In the genomic region with DNA sequence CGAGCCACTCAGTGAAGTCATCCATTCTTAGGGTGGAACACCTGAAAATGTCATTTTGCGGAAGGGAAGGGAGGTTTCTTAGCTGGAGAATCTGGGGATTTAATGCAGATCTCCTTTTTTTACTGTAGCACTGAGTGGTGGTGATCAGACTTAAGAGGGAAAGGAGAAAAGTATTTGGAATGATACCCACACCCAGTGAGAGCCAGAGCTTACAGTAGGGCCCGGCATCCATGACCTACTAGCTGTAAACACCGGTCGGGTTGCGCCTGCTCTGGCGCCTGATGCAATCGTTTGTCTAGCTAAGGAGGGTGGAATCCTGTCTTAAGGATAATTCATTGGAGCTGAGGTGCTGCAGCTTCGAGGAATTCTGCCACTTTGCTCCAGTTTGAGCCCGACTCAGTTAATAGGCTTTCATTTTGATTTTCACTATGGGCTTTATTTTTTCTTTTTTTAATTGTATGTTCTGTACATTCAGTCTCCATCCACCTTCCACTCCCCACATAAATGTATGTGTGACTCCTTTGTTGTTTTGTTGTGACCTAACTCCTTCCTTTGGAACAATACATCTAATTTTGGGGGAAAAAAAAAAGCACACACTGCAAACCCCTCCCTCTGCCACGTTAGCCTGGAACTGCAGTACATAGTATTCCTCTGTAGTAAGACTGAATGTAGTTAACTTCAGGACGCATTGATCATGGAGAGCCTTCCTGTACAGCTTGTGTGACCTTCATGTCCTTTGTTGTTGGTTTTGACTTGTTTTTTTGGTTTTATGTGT, we compare ENCODE assay signal across 8 mouse cellular contexts. TPM values are rescaled to one million over a fixed set of nuclear protein-coding genes. Genes with fewer than 3 reads are reported as not detected.
DNase-seq lines count a peak whose midpoint lies in the region; ATAC-seq and TF ChIP-seq lines count a peak whose summit lies in the region.

No protein-coding gene starts in this region.

- H3K4me2 ChIP-seq in heart, embryonic 14.5 days (ENCODE audit: low read length), result peak overlapping the region; percentile 80
- peak overlapping the region; percentile 77 for H3K4me2 ChIP-seq in liver, embryonic 13.5 days
- H3K4me2 ChIP-seq in neural tube, embryonic 15.5 days, result peak overlapping the region; percentile 80

- no peak for ATAC-seq in heart, embryonic 14.5 days (ENCODE audit: insufficient number of reproducible peaks, insufficient read depth, low FRiP score, low read depth)
- ATAC-seq in liver, embryonic 13.5 days (ENCODE audit: low read depth), result peak; percentile 67
- peak; percentile 43; the same call in 1 of the 2 replicates for ATAC-seq in neural tube, embryonic 15.5 days (ENCODE audit: low FRiP score)

- H3K4me1 ChIP-seq in cerebellum, adult 2 months (ENCODE audit: control insufficient read depth, insufficient read depth, low read length), result peaks cover 7% of the 10 kb centered on the region
- peaks cover 0 to 18% of the 10 kb centered on the region in 2 experiments; a peak in 3 of 4 replicates for H3K4me1 ChIP-seq in heart, embryonic 14.5 days (ENCODE audit: control insufficient read depth in 2 of 2, insufficient read depth in 2 of 2, low read length in 2 of 2)
- H3K4me1 ChIP-seq in liver, embryonic 13.5 days (replicated peaks), result peaks cover 34% of the 10 kb centered on the region
- H3K4me1 ChIP-seq in neural tube, embryonic 15.5 days, result peaks cover 38% of the 10 kb centered on the region

- peak; percentile 34 to 37 for DNase-seq in cerebellum, adult 2 months
- DNase-seq in cerebellum, adult 11-12 months, result no peak
- peak; percentile 65 for DNase-seq in 416B (ENCODE audit: low read depth)
- peak; percentile 63 for DNase-seq in c-Kit-positive CD71-positive TER-119-positive erythroid progenitor cells, embryonic 14.5 days (ENCODE audit: low spot score)
- peak; percentile 38 for DNase-seq in liver, embryonic 13.5 days
- no peak for DNase-seq in left cerebral cortex, adult 11 months (ENCODE audit: low spot score)

- peak overlapping the region; percentile 94 for H3K9ac ChIP-seq in heart, embryonic 14.5 days (ENCODE audit: low read length)
- H3K9ac ChIP-seq in liver, embryonic 13.5 days, result peak overlapping the region; percentile 98
- peak overlapping the region; percentile 95 for H3K9ac ChIP-seq in neural tube, embryonic 15.5 days (replicated peaks)

- H3K4me3 ChIP-seq in cerebellum, adult 2 months (replicated peaks; ENCODE audit: insufficient read depth, low read depth, low read length), result peak overlapping the region; percentile 77
- peak overlapping the region; percentile 86 to 96 for H3K4me3 ChIP-seq in heart, embryonic 14.5 days (ENCODE audit: control insufficient read depth in 1 of 2, insufficient read depth in 1 of 2, low read depth in 1 of 2, low read length in 2 of 2)
- H3K4me3 ChIP-seq in liver, embryonic 13.5 days (replicated peaks), result peak overlapping the region; percentile 99
- H3K4me3 ChIP-seq in neural tube, embryonic 15.5 days (replicated peaks), result peak overlapping the region; percentile 76

- no peak for TF ChIP-seq CTCF in cerebellum, adult 2 months (IDR thresholded peaks at IDR 0.05; ENCODE audit: borderline replicate concordance, insufficient read depth, low read depth, low read length)

- TF ChIP-seq POLR2A in cerebellum, adult 2 months (IDR thresholded peaks at IDR 0.05; ENCODE audit: borderline replicate concordance, insufficient read depth, low read length), result no peak

- H3K9me3 ChIP-seq in heart, embryonic 14.5 days (ENCODE audit: control insufficient read depth, low read length), result no peaks in the 10 kb centered on the region
- H3K9me3 ChIP-seq in liver, embryonic 13.5 days (replicated peaks), result no peaks in the 10 kb centered on the region
- H3K9me3 ChIP-seq in neural tube, embryonic 15.5 days (replicated peaks), result no peaks in the 10 kb centered on the region

- H3K27ac ChIP-seq in cerebellum, adult 2 months (ENCODE audit: insufficient read depth, low read length), result peak overlapping the region; percentile 69
- H3K27ac ChIP-seq in heart, embryonic 14.5 days (replicated peaks in 1 of 2; ENCODE audit: control insufficient read depth in 1 of 2, insufficient read depth in 1 of 2, low read depth in 2 of 2, low read length in 2 of 2), result peak overlapping the region; percentile 92 to 93
- H3K27ac ChIP-seq in liver, embryonic 13.5 days, result peak overlapping the region; percentile 96
- H3K27ac ChIP-seq in neural tube, embryonic 15.5 days (replicated peaks), result peak overlapping the region; percentile 92

- H3K36me3 ChIP-seq in heart, embryonic 14.5 days (ENCODE audit: control insufficient read depth, insufficient read depth, low read length), result no peaks in the 10 kb centered on the region
- H3K36me3 ChIP-seq in liver, embryonic 13.5 days, result peaks cover 9% of the 10 kb centered on the region
- no peaks in the 10 kb centered on the region for H3K36me3 ChIP-seq in neural tube, embryonic 15.5 days

- 2% methylated on average over 12 of the region's 12 CpGs for WGBS in cerebellum, adult 2 months
- WGBS in heart, embryonic 14.5 days, result 2% methylated on average over 12 of the region's 12 CpGs
- 3% methylated on average over 12 of the region's 12 CpGs for WGBS in liver, embryonic 13.5 days (ENCODE audit: insufficient replicate concordance)
- 3% methylated on average over 12 of the region's 12 CpGs for WGBS in neural tube, embryonic 15.5 days

- no peaks in the 10 kb centered on the region for H3K27me3 ChIP-seq in cerebellum, adult 2 months (ENCODE audit: control insufficient read depth, insufficient read depth, low read length)
- H3K27me3 ChIP-seq in heart, embryonic 14.5 days (ENCODE audit: control insufficient read depth, insufficient read depth, low read length), result no peaks in the 10 kb centered on the region
- H3K27me3 ChIP-seq in liver, embryonic 13.5 days, result no peaks in the 10 kb centered on the region
- H3K27me3 ChIP-seq in neural tube, embryonic 15.5 days (replicated peaks), result 0 out of 2 replicates have a peak, but pooled peaks cover 5% of the 10 kb centered on the region

RNA-seq across cellular contexts. Expression of gene Gars, which starts 1.1 kb away (rescaled TPM):
- 121 and 127 TPM in 2 replicates for polyA plus RNA-seq in cerebellum, adult 2 months (2012; rRNA removed)
- 149 and 164 TPM in 2 replicates for polyA plus RNA-seq in heart, embryonic 14.5 days (2014; fragmentation: Nextera tagmentation; extraction: Ambion mirVana)
- polyA plus RNA-seq in liver, embryonic 13.5 days (2015; fragmentation: Nextera tagmentation; extraction: Ambion mirVana), result 140 and 153 TPM in 2 replicates
- 190 and 197 TPM in 2 replicates for polyA plus RNA-seq in neural tube, embryonic 15.5 days (2015; fragmentation: Nextera tagmentation; extraction: Ambion mirVana)

RNA-seq across cellular contexts. Expression of gene Ggct, which starts 46.1 kb away (rescaled TPM):
- polyA plus RNA-seq in cerebellum, adult 2 months (2012; rRNA removed), result 17.2 and 21.0 TPM in 2 replicates
- polyA plus RNA-seq in heart, embryonic 14.5 days (2014; fragmentation: Nextera tagmentation; extraction: Ambion mirVana), result 6.6 and 6.8 TPM in 2 replicates
- polyA plus RNA-seq in liver, embryonic 13.5 days (2015; fragmentation: Nextera tagmentation; extraction: Ambion mirVana), result 7.3 and 8.2 TPM in 2 replicates
- polyA plus RNA-seq in neural tube, embryonic 15.5 days (2015; fragmentation: Nextera tagmentation; extraction: Ambion mirVana), result 17.6 and 18.4 TPM in 2 replicates

Comparison
In these comparisons a context has a peak if more than half of its experiments do, and no peak if none do; other contexts are left out.
1. DNase-seq: peak in cerebellum, adult 2 months (2 of 2), 416B (single experiment), c-Kit-positive CD71-positive TER-119-positive erythroid progenitor cells, embryonic 14.5 days (single experiment) and liver, embryonic 13.5 days (single experiment); none in cerebellum, adult 11-12 months (single experiment) and left cerebral cortex, adult 11 months (single experiment).
2. Peak in every context shown above with its lines, with median percentiles within 50 percentile points of each other: H3K27ac ChIP-seq, H3K4me3 ChIP-seq, H3K4me2 ChIP-seq and H3K9ac ChIP-seq.